Mouse (Mus musculus): Measurements from ENCODE around the gene Acot6.

GRCm38 (mm10) chr12:84064621-84065020, 35.8 kb upstream of the Acot6 start:
- TF ChIP-seq CTCF (IDR thresholded peaks at IDR 0.05; ENCODE audit: extremely low read depth, insufficient read depth, insufficient read length, insufficient replicate concordance), result no peak
- TF ChIP-seq POLR2A (IDR thresholded peaks at IDR 0.05; ENCODE audit: low read depth, low read length), result no peak
